Mouse (Mus musculus) testis, adult 2 months (tissue): ENCODE measurements at regions not wholly inside any gene's neighbourhood (a gene's known extent, or its start where the extent isn't known, plus 50 kb on each side); places are given as distances from the start of the nearest gene placed in this dataset.

ENCODE experiments used
- H3K27ac ChIP-seq: fragments of 200-500 bp; 2 replicates; pipeline ENCODE4 v1.5.1; 2012; ENCODE audit warnings: low read depth, low read length; ENCODE audit not compliant: control insufficient read depth, insufficient read depth
- H3K27me3 ChIP-seq: fragments of 200-500 bp; 2 replicates; pipeline ENCODE4 v1.6.1; 2012; ENCODE audit warnings: mild to moderate bottlenecking, low read length, moderate library complexity; ENCODE audit not compliant: control insufficient read depth, insufficient read depth
- H3K36me3 ChIP-seq: fragments of 200-500 bp; 2 replicates; pipeline ENCODE4 v1.6.1; 2012; ENCODE audit warnings: mild to moderate bottlenecking, low read length; ENCODE audit not compliant: control insufficient read depth, insufficient read depth
- H3K4me1 ChIP-seq: fragments of 200-500 bp; 2 replicates; pipeline ENCODE4 v1.6.1; 2012; ENCODE audit warnings: low read length; ENCODE audit not compliant: control insufficient read depth, insufficient read depth
- H3K4me3 ChIP-seq: fragments of 200-500 bp; 2 replicates; pipeline ENCODE4 v1.5.1; 2012; ENCODE audit warnings: low read depth, mild to moderate bottlenecking, low read length, moderate library complexity, mixed read lengths; ENCODE audit not compliant: control insufficient read depth
- CTCF ChIP-seq: fragments of 200-500 bp; IDR thresholded peaks from 2 replicates; pipeline ENCODE4 v1.5.1; 2012; ENCODE audit warnings: low read depth, mild to moderate bottlenecking, inconsistent platforms, low read length, moderate library complexity; ENCODE audit not compliant: control insufficient read depth, insufficient read depth, insufficient replicate concordance
- POLR2A ChIP-seq: fragments of 200-500 bp; IDR thresholded peaks from 2 replicates; pipeline ENCODE4 v1.6.1; 2012; ENCODE audit warnings: low read depth, mild to moderate bottlenecking, inconsistent platforms, low read length, moderate library complexity; ENCODE audit not compliant: control insufficient read depth

- TF ChIP-seq CTCF (no peak), POLR2A (no peak)
- Histone ChIP-seq H3K27me3 (no peaks in the 10 kb centered on the region), H3K36me3 (no peaks in the 10 kb centered on the region), H3K4me1 (no peaks in the 10 kb centered on the region), H3K4me3 (no peak overlapping the region), H3K27ac (no peak overlapping the region)
Measured at GRCm38 (mm10) chr4:12663176-12663575, 491.4 kb upstream of the Fam92a start.

GRCm38 (mm10) chr4:12662683-12663082 is 490.9 kb upstream of the Fam92a start:
- Histone ChIP-seq H3K4me1 (no peaks in the 10 kb centered on the region), H3K27ac (no peak overlapping the region), H3K27me3 (no peaks in the 10 kb centered on the region), H3K36me3 (no peaks in the 10 kb centered on the region), H3K4me3 (no peak overlapping the region)
- no peak for TF ChIP-seq POLR2A
- TF ChIP-seq CTCF, result no peak

GRCm38 (mm10) chr4:12659084-12659483 is 487.3 kb upstream of the Fam92a start:
- Histone ChIP-seq H3K27me3 (no peaks in the 10 kb centered on the region), H3K27ac (no peak overlapping the region), H3K36me3 (no peaks in the 10 kb centered on the region), H3K4me1 (0 out of 2 replicates have a peak, but pooled peaks cover 2% of the 10 kb centered on the region), H3K4me3 (no peak overlapping the region)
- no peak for TF ChIP-seq CTCF
- no peak for TF ChIP-seq POLR2A

- H3K27ac ChIP-seq, result no peak overlapping the region
- no peaks in the 10 kb centered on the region for H3K36me3 ChIP-seq
- no peaks in the 10 kb centered on the region for H3K27me3 ChIP-seq
- 0 out of 2 replicates have a peak, but pooled peaks cover 2% of the 10 kb centered on the region for H3K4me1 ChIP-seq
- TF ChIP-seq POLR2A, result no peak
- TF ChIP-seq CTCF, result no peak
- no peak overlapping the region for H3K4me3 ChIP-seq
Measured at GRCm38 (mm10) chr4:12658594-12658993, 486.8 kb upstream of the Fam92a start.

GRCm38 (mm10) chr4:12657820-12658219 is 486.0 kb upstream of the Fam92a start:
- no peak overlapping the region for H3K27ac ChIP-seq
- 0 out of 2 replicates have a peak, but pooled peaks cover 2% of the 10 kb centered on the region for H3K4me1 ChIP-seq
- no peaks in the 10 kb centered on the region for H3K36me3 ChIP-seq
- H3K4me3 ChIP-seq, result no peak overlapping the region
- H3K27me3 ChIP-seq, result no peaks in the 10 kb centered on the region
- TF ChIP-seq CTCF (no peak), POLR2A (no peak)

- TF ChIP-seq POLR2A (no peak), CTCF (no peak)
Measured at GRCm38 (mm10) chr4:12656924-12657603, 485.2 kb upstream of the Fam92a start.

GRCm38 (mm10) chr4:12655457-12656228 is 483.8 kb upstream of the Fam92a start:
- H3K27me3 ChIP-seq, result no peaks in the 10 kb centered on the region
- no peak for TF ChIP-seq POLR2A
- H3K4me1 ChIP-seq, result 0 out of 2 replicates have a peak, but pooled peaks cover 2% of the 10 kb centered on the region
- H3K27ac ChIP-seq, result no peak overlapping the region
- peak overlapping the region; percentile 13; the same call in 1 of the 2 replicates for H3K4me3 ChIP-seq
- H3K36me3 ChIP-seq, result no peaks in the 10 kb centered on the region

More at GRCm38 (mm10) chr4:12656924-12657603, 485.2 kb upstream of the Fam92a start:
- Histone ChIP-seq H3K27me3 (no peaks in the 10 kb centered on the region), H3K4me3 (no peak overlapping the region), H3K4me1 (0 out of 2 replicates have a peak, but pooled peaks cover 2% of the 10 kb centered on the region), H3K36me3 (no peaks in the 10 kb centered on the region), H3K27ac (no peak overlapping the region)
